28 mouse cellular contexts compared by ENCODE assay signal in genomic region chr15:12025341-12025740, GRCm38 (mm10). TPM values are rescaled to one million over a fixed set of nuclear protein-coding genes. Genes with fewer than 3 reads are reported as not detected.
A peak's percentile ranks its signal among the peaks of the same experiment; 100 is the strongest.
DNase-seq lines count a peak whose midpoint lies in the region; ATAC-seq and TF ChIP-seq lines count a peak whose summit lies in the region.
"Had no signal": no experiment of that assay in that cellular context is flagged by ENCODE, and none has a peak within 500 bp of the region (broad histone marks: within the 10 kb centered on the region; RNA-seq: fewer than 3 reads in every experiment).

No protein-coding gene starts in this region.

- H3K4me3 ChIP-seq in forebrain, postnatal 0 days (ENCODE audit: low read depth, low read length), result no peak overlapping the region
- H3K4me3 ChIP-seq in forebrain, embryonic 10.5 days, result no peak overlapping the region
- H3K4me3 ChIP-seq in left cerebral cortex, adult 2 months, result no peak overlapping the region
- 0 out of 2 replicates have a peak overlapping the region, but pooled peaks have one; percentile 11 for H3K4me3 ChIP-seq in olfactory bulb, adult 2 months (ENCODE audit: insufficient read depth, low read depth, low read length)
- H3K4me3 ChIP-seq: embryonic facial prominence, embryonic 15.5 days; forebrain, embryonic 13.5 days; gastrocnemius, adult 2 months; heart, embryonic 12.5 days; heart, embryonic 15.5 days had no signal

- H3K4me2 ChIP-seq in forebrain, postnatal 0 days (ENCODE audit: low read depth), result 0 out of 2 replicates have a peak overlapping the region, but pooled peaks have one; percentile 8
- H3K4me2 ChIP-seq: embryonic facial prominence, embryonic 15.5 days; forebrain, embryonic 13.5 days; heart, embryonic 12.5 days had no signal

- intact Hi-C loops in left cerebral cortex, adult 2 months (cut with DNase I), result loop anchor here (1.0 to 2.0 kb wide), 2 partner anchors 45 to 81 kb away; no protein-coding TSS in a partner anchor
- intact Hi-C loops in left cerebral cortex, postnatal 36 days (cut with DNase I), result no loop called here

- no peaks in the 10 kb centered on the region for H3K9me3 ChIP-seq in forebrain, postnatal 0 days (ENCODE audit: low read length)
- no peaks in the 10 kb centered on the region for H3K9me3 ChIP-seq in forebrain, embryonic 10.5 days
- H3K9me3 ChIP-seq: embryonic facial prominence, embryonic 15.5 days; forebrain, embryonic 13.5 days; G1E; heart, embryonic 15.5 days had no signal

- H3K27me3 ChIP-seq in forebrain, postnatal 0 days (ENCODE audit: insufficient read depth, low read length), result no peaks in the 10 kb centered on the region
- H3K27me3 ChIP-seq in forebrain, embryonic 10.5 days (ENCODE audit: poor library complexity, severe bottlenecking), result no peaks in the 10 kb centered on the region
- H3K27me3 ChIP-seq: embryonic facial prominence, embryonic 15.5 days; forebrain, embryonic 13.5 days; heart, embryonic 15.5 days had no signal

- WGBS in forebrain, postnatal 0 days, result 83% methylated on average over 10 of the region's 10 CpGs
- WGBS in forebrain, embryonic 10.5 days, result 87% methylated on average over 10 of the region's 10 CpGs
- 53% methylated on average over 10 of the region's 10 CpGs for WGBS in olfactory bulb, adult 2 months

- no peak overlapping the region for H3K27ac ChIP-seq in forebrain, postnatal 0 days (ENCODE audit: low read depth, low read length)
- H3K27ac ChIP-seq in forebrain, embryonic 10.5 days, result no peak overlapping the region
- peak overlapping the region; percentile 72 for H3K27ac ChIP-seq in left cerebral cortex, adult 2 months
- no peak overlapping the region for H3K27ac ChIP-seq in olfactory bulb, adult 2 months (ENCODE audit: insufficient read depth, low read depth, low read length)
- H3K27ac ChIP-seq: embryonic facial prominence, embryonic 15.5 days; forebrain, embryonic 13.5 days; gastrocnemius, adult 2 months; heart, embryonic 15.5 days; hindbrain, embryonic 14.5 days; hindbrain, postnatal 0 days had no signal

- 0 out of 2 replicates have a peak, but pooled peaks have one; percentile 1 for ATAC-seq in forebrain, postnatal 0 days
- ATAC-seq: hindbrain, postnatal 0 days; inflammation-experienced regulatory T-cells, adult 6 months; intestine, embryonic 16.5 days; Patski had no signal

- DNase-seq in forebrain, postnatal 0 days, result no peak
- no peak for DNase-seq in forebrain, embryonic 10.5 days (ENCODE audit: extremely low spot score, low spot score)
- DNase-seq in left cerebral cortex, adult 2 months (ENCODE audit: extremely low spot score in 1 of 2, low spot score in 2 of 2), result no peak
- DNase-seq in left cerebral cortex, postnatal 36 days (ENCODE audit: low spot score in 2 of 2), result no peak
- no peak for DNase-seq in B cell, adult 2 months
- DNase-seq: adrenal gland, postnatal 10 days; adrenal gland, postnatal 36 days; cerebellum, adult 11 months; cerebellum, adult 2 months; cerebellum, adult 9-11 months; cerebellum, postnatal 25 days; embryo, embryonic 11 days; gastrocnemius, adult 2 months; gastrocnemius, postnatal 14 days; heart, postnatal 10 days; heart, postnatal 36 days; kidney, adult 18-20 months had no signal

- no peak for TF ChIP-seq POLR2A in olfactory bulb, adult 2 months (IDR thresholded peaks at IDR 0.05; ENCODE audit: insufficient read depth, low read depth, low read length)

- TF ChIP-seq CTCF in forebrain, postnatal 0 days (IDR thresholded peaks at IDR 0.05; ENCODE audit: low read depth), result no peak
- no peak for TF ChIP-seq CTCF in left cerebral cortex, adult 2 months (IDR thresholded peaks at IDR 0.05)
- no peak for TF ChIP-seq CTCF in olfactory bulb, adult 2 months (IDR thresholded peaks at IDR 0.05; ENCODE audit: insufficient read depth, low read depth, low read length)

- no peak overlapping the region for H3K9ac ChIP-seq in forebrain, postnatal 0 days
- H3K9ac ChIP-seq: embryonic facial prominence, embryonic 15.5 days; forebrain, embryonic 13.5 days; heart, embryonic 12.5 days; heart, embryonic 15.5 days; hindbrain, embryonic 14.5 days had no signal

- no peaks in the 10 kb centered on the region for H3K36me3 ChIP-seq in forebrain, postnatal 0 days (ENCODE audit: insufficient read depth)
- no peaks in the 10 kb centered on the region for H3K36me3 ChIP-seq in forebrain, embryonic 10.5 days (replicated peaks)
- H3K36me3 ChIP-seq: embryonic facial prominence, embryonic 15.5 days; G1E; heart, embryonic 12.5 days; heart, embryonic 15.5 days had no signal

- no peaks in the 10 kb centered on the region; the same call in 1 of the 2 replicates for H3K4me1 ChIP-seq in forebrain, postnatal 0 days (ENCODE audit: insufficient read depth)
- H3K4me1 ChIP-seq in forebrain, embryonic 10.5 days, result no peaks in the 10 kb centered on the region
- peaks cover 7% of the 10 kb centered on the region for H3K4me1 ChIP-seq in olfactory bulb, adult 2 months (ENCODE audit: control insufficient read depth, insufficient read depth, low read length)
- H3K4me1 ChIP-seq: embryonic facial prominence, embryonic 15.5 days; heart, embryonic 12.5 days; heart, embryonic 15.5 days had no signal

RNA-seq across cellular contexts. Expression of gene Sub1, which starts 28.6 kb away (rescaled TPM):
- total RNA-seq in forebrain, postnatal 0 days (2014; rRNA removed), result 187 TPM in 2 replicates
- polyA plus RNA-seq in forebrain, postnatal 0 days (2015; fragmentation: Nextera tagmentation; extraction: Ambion mirVana), result 618 and 740 TPM in 2 replicates
- 744 and 763 TPM in 2 replicates for polyA plus RNA-seq in forebrain, embryonic 10.5 days (2016; fragmentation: Nextera tagmentation; extraction: Ambion mirVana)
- 100 to 1,000 TPM; 279 to 310 TPM for total RNA-seq in left cerebral cortex, adult 2 months (2021)
- total RNA-seq in left cerebral cortex, postnatal 36 days (2021), result 100 to 1,000 TPM; 295 to 303 TPM
- 205 TPM in 1 of 2 replicates, not detected in the other for polyA plus RNA-seq in olfactory bulb, adult 2 months (2012; ENCODE audit: insufficient read depth, insufficient read length, low replicate concordance, missing spikeins)
